Mouse (Mus musculus) bone marrow macrophage, adult 2 months (primary cell): ENCODE data around the gene Mid1.
"Not testable (repeated sequence)": the region's sequence is repeated elsewhere in the genome, so short reads cannot be mapped to it uniquely, and the experiment has no call there.

Source experiments
- CTCF ChIP-seq: IDR thresholded peaks from 2 replicates; pipeline ENCODE4 v1.5.1; 2012; ENCODE audit warnings: low read depth, mild to moderate bottlenecking, low read length, moderate library complexity
- POLR2A ChIP-seq: IDR thresholded peaks from 2 replicates; pipeline ENCODE4 v1.6.1; 2012; ENCODE audit warnings: mild to moderate bottlenecking, low read depth, low read length, borderline replicate concordance

DNA sequence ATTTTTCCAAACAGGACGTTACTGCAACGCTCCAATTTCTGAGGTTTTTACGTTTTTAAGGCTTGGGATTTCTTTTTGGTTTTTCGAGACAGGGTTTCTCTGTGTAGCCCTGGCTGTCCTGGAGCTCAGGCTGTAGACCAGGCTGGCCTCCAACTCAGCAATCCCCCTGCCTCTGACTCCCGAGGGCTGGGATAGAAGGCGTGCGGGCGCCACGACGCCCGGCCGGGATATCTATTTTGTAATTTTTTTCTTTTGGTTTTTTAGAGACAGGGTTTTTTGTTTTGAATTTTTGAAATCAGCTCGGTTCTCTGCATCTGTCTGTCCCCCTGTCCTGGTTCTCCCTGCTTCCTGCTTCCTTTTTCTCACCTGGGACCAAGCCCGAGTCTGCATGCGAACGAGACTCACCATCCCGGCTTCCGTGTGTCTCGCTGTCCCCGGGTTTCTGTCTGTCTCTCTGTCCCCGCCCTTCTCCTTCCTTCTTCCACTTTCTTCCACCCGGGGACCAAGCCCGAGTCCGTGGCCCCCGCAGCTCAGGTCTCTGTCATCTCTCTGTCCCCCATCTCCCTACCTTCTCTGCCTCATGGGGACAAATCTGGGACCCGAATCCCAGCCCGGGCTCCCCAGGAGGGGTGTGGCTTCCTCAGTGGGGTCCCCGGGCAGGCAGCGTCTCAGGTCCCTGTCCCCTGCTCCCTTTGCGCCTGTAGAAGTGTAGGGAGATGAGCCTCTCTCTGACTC is 334.4 kb downstream of the Mid1 start:
- not testable (repeated sequence) for TF ChIP-seq POLR2A, CTCF
